Mouse (Mus musculus) lung, postnatal 0 days (tissue): ENCODE data around the gene Dok5.

Experiments used
- CTCF ChIP-seq: IDR thresholded peaks from 2 replicates; pipeline ENCODE4 v1.5.1; 2016; ENCODE audit warnings: antibody characterized with exemption, mild to moderate bottlenecking
- EP300 ChIP-seq: IDR thresholded peaks from 2 replicates; pipeline ENCODE4 v1.6.1; 2016; ENCODE audit warnings: antibody characterized with exemption, mild to moderate bottlenecking, control low read depth

GRCm38 (mm10) chr2:170845511-170845910 is 113.9 kb downstream of the Dok5 start:
- TF ChIP-seq EP300 (no peak), CTCF (no peak)
